Mouse (Mus musculus) liver, embryonic 13.5 days (tissue): Measurements from ENCODE around the gene Ube2m. TPM values are rescaled to one million over a fixed set of nuclear protein-coding genes. Genes with fewer than 3 reads are reported as not detected.

ENCODE experiments used
- ATAC-seq: fragments of 200-750 bp; cut with Nextera tagmentation; 2 replicates; pipeline ENCODE4 v1.8.0; 2017; ENCODE audit warnings: low read depth, mild to moderate bottlenecking, moderate number of reproducible peaks, moderate library complexity
- DNase-seq: peaks from one replicate; pipeline ENCODE4 v3.0.0; 2022
- H3K27ac ChIP-seq: fragments of 300-500 bp; sonication (generic); 2 replicates; pipeline ENCODE4 v1.5.1; 2015; ENCODE audit warnings: moderate library complexity, mild to moderate bottlenecking, inconsistent platforms
- H3K27me3 ChIP-seq: fragments of 300-500 bp; sonication (generic); 2 replicates; pipeline ENCODE4 v1.6.1; 2015; ENCODE audit warnings: mild to moderate bottlenecking, inconsistent platforms
- H3K36me3 ChIP-seq: fragments of 300-500 bp; sonication (generic); 2 replicates; pipeline ENCODE4 v1.6.1; 2015; ENCODE audit warnings: mild to moderate bottlenecking, inconsistent platforms
- H3K4me1 ChIP-seq: fragments of 300-500 bp; sonication (generic); replicated peaks from 2 replicates; pipeline ENCODE4 v1.6.1; 2015; ENCODE audit warnings: inconsistent platforms
- H3K4me2 ChIP-seq: fragments of 300-500 bp; sonication (generic); 2 replicates; pipeline ENCODE4 v1.6.1; 2015; ENCODE audit warnings: inconsistent platforms, mild to moderate bottlenecking, moderate library complexity
- H3K4me3 ChIP-seq: fragments of 300-500 bp; sonication (generic); replicated peaks from 2 replicates; pipeline ENCODE4 v1.5.1; 2015; ENCODE audit warnings: mild to moderate bottlenecking, inconsistent platforms
- H3K9ac ChIP-seq: fragments of 300-500 bp; sonication (generic); 2 replicates; pipeline ENCODE4 v1.6.1; 2015; ENCODE audit warnings: mild to moderate bottlenecking, inconsistent platforms
- H3K9me3 ChIP-seq: fragments of 300-500 bp; sonication (generic); replicated peaks from 2 replicates; pipeline ENCODE4 v1.6.1; 2016; ENCODE audit warnings: inconsistent platforms
- WGBS: fragments of 180-500 bp; shearing (Covaris S2); methylation state at CpG from one replicate; pipeline ENCODE4 v1.1.7; 2015; ENCODE audit not compliant: insufficient replicate concordance; 5-methylcytosine and 5-hydroxymethylcytosine counted together
- polyA plus RNA-seq: library from polyadenylated mRNA; unstranded; fragments of >200 nt; fragmentation: Nextera tagmentation; extraction: Ambion mirVana; gene quantifications from 2 replicates; pipeline ENCODE4 v1.2.1, GENCODE M21; 2015

The Ube2m gene
- polyA plus RNA-seq, 1 experiment from 2014 or later = 80.8 TPM

GRCm38 (mm10) chr7:13043445-13044253 lies 5.6 kb upstream of the Ube2m start:
- H3K27me3 ChIP-seq = peaks cover 53% of the 10 kb centered on the region

GRCm38 (mm10) chr7:13043120-13043444 lies 5.0 kb upstream of the Ube2m start:
- 52% methylated on average over 16 of the region's 16 CpGs for WGBS
- DNase-seq (no peak), ATAC-seq (no peak)
- H3K9ac ChIP-seq = no peak overlapping the region
- no peaks in the 10 kb centered on the region for H3K36me3 ChIP-seq
- peak overlapping the region; percentile 53 for H3K4me3 ChIP-seq
- H3K27ac ChIP-seq = no peak overlapping the region
- H3K4me2 ChIP-seq = peak overlapping the region; percentile 70
- H3K4me1 ChIP-seq = peaks cover 38% of the 10 kb centered on the region
- H3K9me3 ChIP-seq = 0 out of 2 replicates have a peak, but pooled peaks cover 6% of the 10 kb centered on the region
- H3K27me3 ChIP-seq = peaks cover 53% of the 10 kb centered on the region

More at GRCm38 (mm10) chr7:13043445-13044253, 5.6 kb upstream of the Ube2m start:
- Histone ChIP-seq H3K4me2 (peak overlapping the region; percentile 70), H3K27ac (no peak overlapping the region), H3K36me3 (no peaks in the 10 kb centered on the region), H3K9ac (peak overlapping the region; percentile 45), H3K9me3 (0 out of 2 replicates have a peak, but pooled peaks cover 6% of the 10 kb centered on the region), H3K4me3 (peak overlapping the region; percentile 53), H3K4me1 (peaks cover 36% of the 10 kb centered on the region)
- ATAC-seq (no peak), DNase-seq (no peak)
- 6% methylated on average over 88 of the region's 88 CpGs for WGBS

GRCm38 (mm10) chr7:13042511-13042910 lies 4.4 kb upstream of the Ube2m start:
- 0 out of 2 replicates have a peak, but pooled peaks cover 6% of the 10 kb centered on the region for H3K9me3 ChIP-seq
- DNase-seq (no peak), ATAC-seq (no peak)
- H3K4me2 ChIP-seq = no peak overlapping the region
- peaks cover 53% of the 10 kb centered on the region for H3K27me3 ChIP-seq
- WGBS = 72% methylated on average over 6 of the region's 6 CpGs
- H3K36me3 ChIP-seq = no peaks in the 10 kb centered on the region
- H3K4me1 ChIP-seq = peaks cover 38% of the 10 kb centered on the region
- H3K9ac ChIP-seq = no peak overlapping the region
- no peak overlapping the region for H3K4me3 ChIP-seq
- no peak overlapping the region for H3K27ac ChIP-seq

GRCm38 (mm10) chr7:13041256-13041655 lies 3.2 kb upstream of the Ube2m start:
- H3K9ac ChIP-seq = 0 out of 2 replicates have a peak overlapping the region, but pooled peaks have one; percentile 26
- peaks cover 1% of the 10 kb centered on the region for H3K36me3 ChIP-seq
- H3K27ac ChIP-seq = no peak overlapping the region
- H3K4me1 ChIP-seq = peaks cover 46% of the 10 kb centered on the region
- 0 out of 2 replicates have a peak, but pooled peaks cover 6% of the 10 kb centered on the region for H3K9me3 ChIP-seq
- WGBS = 55% methylated on average over 1 of the region's 1 CpGs
- H3K4me3 ChIP-seq = no peak overlapping the region
- no peak for ATAC-seq
- H3K27me3 ChIP-seq = peaks cover 53% of the 10 kb centered on the region
- H3K4me2 ChIP-seq = no peak overlapping the region
- no peak for DNase-seq

- Histone ChIP-seq H3K4me1 (peaks cover 55% of the 10 kb centered on the region), H3K27me3 (peaks cover 36% of the 10 kb centered on the region), H3K36me3 (peaks cover 15% of the 10 kb centered on the region), H3K4me2 (peak overlapping the region; percentile 74), H3K9ac (peak overlapping the region; percentile 97), H3K27ac (peak overlapping the region; percentile 97), H3K9me3 (0 out of 2 replicates have a peak, but pooled peaks cover 6% of the 10 kb centered on the region), H3K4me3 (peak overlapping the region; percentile 86)
- 19% methylated on average over 1 of the region's 1 CpGs for WGBS
- DNase-seq (no peak), ATAC-seq (no peak)
Measured at GRCm38 (mm10) chr7:13039181-13039580, 1.1 kb upstream of the Ube2m start.

- DNase-seq (no peak), ATAC-seq (no peak)
- peak overlapping the region; percentile 74 for H3K4me2 ChIP-seq
- peak overlapping the region; percentile 97 for H3K27ac ChIP-seq
- peak overlapping the region; percentile 97 for H3K9ac ChIP-seq
- H3K9me3 ChIP-seq = 0 out of 2 replicates have a peak, but pooled peaks cover 6% of the 10 kb centered on the region
- H3K27me3 ChIP-seq = peaks cover 31% of the 10 kb centered on the region
- H3K36me3 ChIP-seq = peaks cover 15% of the 10 kb centered on the region
- 11% methylated on average over 15 of the region's 15 CpGs for WGBS
- peaks cover 54% of the 10 kb centered on the region for H3K4me1 ChIP-seq
- peak overlapping the region; percentile 86 for H3K4me3 ChIP-seq
Measured at GRCm38 (mm10) chr7:13038621-13039169, 620 bp upstream of the Ube2m start.

- peaks cover 62% of the 10 kb centered on the region for H3K4me1 ChIP-seq
- no peaks in the 10 kb centered on the region for H3K9me3 ChIP-seq
- ATAC-seq = peak; percentile 14
- peaks cover 18% of the 10 kb centered on the region for H3K27me3 ChIP-seq
- peak overlapping the region; percentile 74 for H3K4me2 ChIP-seq
- H3K36me3 ChIP-seq = peaks cover 29% of the 10 kb centered on the region
- H3K27ac ChIP-seq = peak overlapping the region; percentile 97
- under 1% methylated on average over 32 of the region's 33 CpGs for WGBS
- peak overlapping the region; percentile 86 for H3K4me3 ChIP-seq
- no peak for DNase-seq
- peak overlapping the region; percentile 97 for H3K9ac ChIP-seq
Measured at GRCm38 (mm10) chr7:13037366-13037765, 709 bp downstream of the Ube2m start.

GRCm38 (mm10) chr7:13036806-13037205 lies 1.3 kb downstream of the Ube2m start:
- H3K9ac ChIP-seq = peak overlapping the region; percentile 97
- peaks cover 12% of the 10 kb centered on the region for H3K27me3 ChIP-seq
- peak overlapping the region; percentile 74 for H3K4me2 ChIP-seq
- DNase-seq (no peak), ATAC-seq (no peak)
- H3K9me3 ChIP-seq = no peaks in the 10 kb centered on the region
- peaks cover 34% of the 10 kb centered on the region for H3K36me3 ChIP-seq
- peak overlapping the region; percentile 86 for H3K4me3 ChIP-seq
- 28% methylated on average over 4 of the region's 4 CpGs for WGBS
- H3K27ac ChIP-seq = peak overlapping the region; percentile 97
- H3K4me1 ChIP-seq = peaks cover 66% of the 10 kb centered on the region

- ATAC-seq = no peak
- WGBS = 79% methylated on average over 16 of the region's 17 CpGs
Measured at GRCm38 (mm10) chr7:13035211-13035855, 2.7 kb downstream of the Ube2m start.

GRCm38 (mm10) chr7:13034148-13034977 lies 3.7 kb downstream of the Ube2m start, which contains the start of gene Chmp2a:
Gene Chmp2a, minus strand, starts transcription at chr7:13034807.
- Histone ChIP-seq H3K4me2 (peak within 1 kb of the TSS; percentile 74), H3K4me1 (peaks cover 54% of the 10 kb centered on the region), H3K9me3 (no peaks in the 10 kb centered on the region), H3K9ac (peak within 1 kb of the TSS; percentile 88), H3K4me3 (peak within 1 kb of the TSS; percentile 78), H3K27ac (peak within 1 kb of the TSS; percentile 97), H3K27me3 (no peaks in the 10 kb centered on the region), H3K36me3 (peaks cover 59% of the 10 kb centered on the region)
- ATAC-seq (peak; percentile 76), DNase-seq (peak; percentile 96)
- under 1% methylated on average over 45 of the region's 45 CpGs for WGBS

More at GRCm38 (mm10) chr7:13035211-13035855, 2.7 kb downstream of the Ube2m start:
- Histone ChIP-seq H3K4me3 (peak overlapping the region; percentile 78), H3K36me3 (peaks cover 49% of the 10 kb centered on the region), H3K9me3 (no peaks in the 10 kb centered on the region), H3K4me2 (peak overlapping the region; percentile 74), H3K9ac (peak overlapping the region; percentile 88), H3K27ac (peak overlapping the region; percentile 97), H3K27me3 (no peaks in the 10 kb centered on the region), H3K4me1 (peaks cover 63% of the 10 kb centered on the region)
- no peak for DNase-seq
